Mouse (Mus musculus): Measurements from ENCODE around the gene Arhgef15.

- no peak for TF ChIP-seq POLR2A (IDR thresholded peaks at IDR 0.05; ENCODE audit: insufficient read length, low read depth)
- TF ChIP-seq REST (IDR thresholded peaks at IDR 0.05; ENCODE audit: insufficient read depth, insufficient read length): no peak
- no peak for TF ChIP-seq POLR2AphosphoS2 (IDR thresholded peaks at IDR 0.05; ENCODE audit: insufficient read length, low read depth)
- TF ChIP-seq TCF12 (IDR thresholded peaks at IDR 0.05; ENCODE audit: insufficient read depth, poor library complexity, severe bottlenecking): no peak
- TF ChIP-seq TCF3 (IDR thresholded peaks at IDR 0.05; ENCODE audit: insufficient read length, low read depth): no peak
- no peak for TF ChIP-seq E2F4 (IDR thresholded peaks at IDR 0.05; ENCODE audit: insufficient read depth)
Measured at GRCm38 (mm10) chr11:68956697-68957096, 583 bp downstream of the Arhgef15 start.
